Mouse (Mus musculus): ENCODE data around the gene March1.

March1 gene

DNA sequence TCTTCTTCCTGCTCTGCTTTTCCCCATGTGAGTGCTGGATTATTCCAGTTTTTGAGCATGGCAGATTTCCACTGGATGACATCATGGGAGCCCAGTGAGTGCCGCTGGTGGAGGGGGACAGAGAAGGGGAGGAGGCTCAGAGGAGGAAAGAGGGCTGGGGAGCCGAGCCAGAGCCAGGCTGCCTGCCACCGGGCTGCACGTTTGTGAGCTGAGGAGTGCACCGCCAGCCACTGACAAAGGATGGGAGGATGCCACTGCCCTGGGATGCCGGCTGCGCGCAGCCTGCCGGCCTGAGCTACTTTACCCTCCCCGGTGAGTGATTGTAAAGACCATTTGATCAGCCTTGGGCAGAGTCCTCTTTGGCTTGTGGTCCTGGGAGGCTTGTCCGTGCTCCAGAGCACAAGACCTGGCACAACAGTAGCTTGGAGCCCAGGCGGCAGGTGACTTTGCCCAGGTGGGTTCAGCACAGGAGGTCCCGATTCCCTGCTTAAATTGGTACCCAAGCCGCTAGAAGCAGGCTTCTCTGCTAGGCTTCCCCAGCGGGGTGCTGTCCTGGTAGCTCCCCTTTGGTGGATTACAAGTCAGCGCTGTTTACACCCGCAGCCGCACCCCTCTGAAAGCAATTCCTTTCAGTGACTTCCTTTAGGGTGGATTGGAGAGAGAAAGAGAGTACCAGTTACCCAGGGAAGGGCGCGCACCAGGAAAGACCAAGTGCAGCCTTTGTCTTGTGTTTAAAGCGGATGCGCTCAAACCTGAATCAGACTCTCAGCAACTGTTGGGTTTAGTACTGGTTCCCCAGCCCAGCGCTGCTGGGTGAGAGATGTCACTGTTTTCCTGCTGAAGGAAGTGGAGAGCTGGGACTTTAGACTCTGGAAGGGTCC lies at the start of gene March1:
March1 (plus strand) TSS at position 30 of the 881 bp plus-strand sequence.
- DNase-seq (ENCODE audit: low read depth, low spot score): peak; percentile 42

GRCm38 (mm10) chr8:65586909-65587308 lies 30.8 kb upstream of the March1 start:
- DNase-seq (ENCODE audit: low read depth, low spot score): no peak

DNA sequence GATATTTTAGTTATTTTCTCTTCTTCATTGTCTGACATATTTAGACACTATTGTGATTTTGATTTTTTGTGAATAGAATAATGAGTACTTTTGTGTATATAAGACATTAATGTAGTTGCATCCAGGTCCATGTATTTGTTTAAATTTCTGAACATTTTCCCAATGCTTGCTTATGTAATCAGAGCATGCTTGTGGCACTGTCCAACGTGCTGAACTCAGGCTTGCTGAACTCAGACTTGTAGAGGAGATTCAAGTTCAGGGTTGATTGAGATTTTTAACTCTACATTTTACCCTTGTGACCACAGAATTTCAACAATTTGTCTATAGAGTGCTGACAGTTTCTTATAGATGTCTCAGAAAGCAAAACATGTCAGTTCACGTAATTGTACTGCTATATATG lies 14.5 kb upstream of the March1 start:
- DNase-seq (ENCODE audit: low read depth, low spot score): no peak

GRCm38 (mm10) chr8:65609509-65609908 lies 8.2 kb upstream of the March1 start:
- DNase-seq (ENCODE audit: low read depth, low spot score): no peak

DNA sequence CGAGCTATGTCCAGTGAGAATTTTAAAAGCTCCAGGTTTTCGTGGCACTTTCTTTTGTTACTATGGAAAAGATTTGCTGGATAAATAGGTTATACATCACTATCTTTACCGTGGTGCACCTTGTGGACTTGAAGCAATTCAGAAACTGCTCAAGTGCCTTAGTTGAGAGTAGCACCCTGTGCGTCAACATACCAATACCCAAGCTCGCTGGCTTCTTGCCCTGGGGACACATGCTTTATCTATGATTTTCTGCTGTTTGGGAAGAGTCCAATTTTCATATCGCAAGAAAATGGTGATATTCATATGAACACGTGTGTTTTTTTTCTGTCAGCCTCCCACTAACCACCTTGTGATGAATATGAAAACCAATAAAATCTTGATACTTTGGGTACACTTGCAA lies 1.3 kb downstream of the March1 start:
- no peak for DNase-seq (ENCODE audit: low read depth, low spot score)

DNA sequence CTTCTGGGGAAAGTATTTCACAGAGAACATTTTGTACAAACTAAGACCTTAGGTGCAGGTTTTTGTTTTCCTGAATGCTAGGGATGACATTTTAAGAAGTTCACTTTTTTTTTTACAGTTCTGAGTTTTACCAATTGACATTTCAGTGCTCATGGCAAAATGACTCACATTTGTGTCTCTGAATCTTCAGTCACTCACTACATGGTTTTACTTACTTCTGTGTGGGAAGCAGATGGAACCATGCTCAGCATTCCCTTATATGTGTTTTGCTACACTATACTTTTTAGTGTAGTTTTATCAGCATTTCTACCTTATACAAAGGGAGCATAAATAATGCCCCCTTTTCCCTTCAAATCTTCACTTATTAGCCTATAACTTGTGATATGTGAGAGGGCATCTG lies 27.2 kb downstream of the March1 start:
- no peak for DNase-seq (ENCODE audit: low read depth, low spot score)

DNA sequence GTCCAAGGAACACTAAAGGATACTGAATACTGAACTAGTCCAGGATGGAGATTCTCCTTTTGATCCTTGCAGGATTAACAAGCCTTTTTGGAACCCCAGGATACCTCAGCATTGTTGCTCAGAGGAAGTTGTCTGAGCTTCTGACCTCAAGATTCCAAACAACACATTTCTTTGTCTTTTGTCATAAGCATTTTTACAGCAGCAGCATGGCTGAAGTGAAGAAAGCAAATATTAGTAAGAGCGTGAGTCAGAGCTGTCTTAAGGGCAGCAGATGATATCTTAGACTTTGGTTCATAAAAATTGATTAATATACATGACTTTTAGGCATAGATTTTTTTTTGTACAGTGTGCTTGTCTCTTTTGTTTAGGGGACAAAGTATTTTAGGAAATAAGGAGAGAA lies 27.8 kb downstream of the March1 start:
- no peak for DNase-seq (ENCODE audit: low read depth, low spot score)

GRCm38 (mm10) chr8:65645945-65646344 lies 28.2 kb downstream of the March1 start:
- no peak for DNase-seq (ENCODE audit: low read depth, low spot score)

- no peak for DNase-seq (ENCODE audit: low read depth, low spot score)
Measured at GRCm38 (mm10) chr8:65655924-65656323, 38.2 kb downstream of the March1 start.

DNA sequence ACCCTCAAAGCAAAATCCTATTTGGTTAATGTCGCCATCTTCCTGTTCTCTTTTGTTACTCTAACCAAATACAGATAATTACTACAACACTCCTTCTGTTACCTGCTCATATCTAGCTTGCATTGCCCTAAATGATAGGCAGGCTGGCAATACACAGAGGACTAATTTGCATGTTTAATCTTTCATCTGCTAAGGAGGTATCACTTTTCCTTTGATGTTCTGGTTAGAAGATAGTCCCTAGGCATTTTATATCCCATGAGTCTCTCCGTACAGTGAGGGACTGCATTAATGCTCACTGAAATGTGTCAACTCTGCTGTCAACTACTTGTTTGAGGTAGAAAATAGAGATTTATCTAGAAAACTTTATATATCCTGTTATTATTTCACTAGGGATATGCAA lies 44.2 kb downstream of the March1 start:
- no peak for DNase-seq (ENCODE audit: low read depth, low spot score)

GRCm38 (mm10) chr8:65665786-65666185 lies 48.1 kb downstream of the March1 start:
- no peak for DNase-seq (ENCODE audit: low read depth, low spot score)

DNA sequence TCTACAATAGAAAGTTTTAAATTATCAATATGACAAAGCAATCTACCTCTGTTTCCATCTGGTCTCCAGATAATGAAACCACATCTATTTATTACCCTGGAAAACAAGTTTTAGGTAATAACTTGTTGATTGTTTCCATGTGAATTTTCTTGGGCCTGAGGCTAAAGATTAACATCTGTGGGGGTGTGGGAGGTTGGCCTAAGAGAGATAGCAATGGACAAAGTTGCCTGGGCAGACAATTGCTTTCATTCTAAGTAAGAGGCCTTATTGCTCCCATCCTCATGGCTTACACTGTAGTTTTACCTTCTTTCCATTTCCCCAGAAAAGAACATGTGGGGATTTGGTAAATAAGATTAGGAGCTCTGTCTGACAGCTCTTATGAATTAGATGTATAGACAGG lies 125.4 kb downstream of the March1 start:
- DNase-seq (ENCODE audit: low read depth, low spot score): no peak

GRCm38 (mm10) chr8:65775815-65776214 lies 158.1 kb downstream of the March1 start:
- DNase-seq (ENCODE audit: low read depth, low spot score): no peak

DNA sequence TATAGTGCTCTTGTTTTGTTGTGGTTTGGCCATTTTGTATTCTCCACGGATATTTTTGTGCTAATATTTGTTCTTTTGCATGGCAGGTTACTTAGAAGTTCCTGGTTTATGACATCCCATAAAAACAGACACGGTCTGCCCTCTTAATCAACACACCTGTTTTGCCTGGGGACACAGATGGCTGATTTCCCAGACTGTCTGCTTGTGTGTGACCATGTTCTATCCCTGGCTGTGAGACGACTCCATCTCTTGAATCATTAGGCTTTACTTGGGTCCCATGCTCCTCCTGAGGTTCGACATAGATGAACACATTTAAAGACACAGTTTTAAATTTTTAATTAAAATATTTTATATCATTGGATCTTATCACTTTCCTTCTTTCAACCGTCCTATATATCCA lies 163.5 kb downstream of the March1 start:
- DNase-seq (ENCODE audit: low read depth, low spot score): no peak

DNA sequence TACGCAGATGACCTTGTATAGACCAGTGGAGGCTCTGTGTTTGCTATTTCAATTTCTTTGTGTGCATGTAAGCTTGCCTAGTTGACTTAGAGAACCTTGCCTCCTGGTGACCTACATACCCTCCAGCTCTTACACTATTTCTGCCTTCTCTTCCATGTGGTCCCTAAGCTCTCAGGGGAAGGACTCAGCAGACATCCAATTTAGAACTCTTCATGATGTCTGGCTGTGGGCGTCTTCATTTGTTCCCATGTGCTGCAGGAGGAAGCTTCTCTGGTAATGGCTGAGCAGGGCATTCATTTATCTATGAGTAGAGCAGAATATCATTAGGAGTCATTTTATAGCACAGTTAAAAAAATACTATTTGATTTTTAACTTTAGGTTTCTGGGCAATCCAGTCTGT lies 195.3 kb downstream of the March1 start:
- no peak for DNase-seq (ENCODE audit: low read depth, low spot score)

DNA sequence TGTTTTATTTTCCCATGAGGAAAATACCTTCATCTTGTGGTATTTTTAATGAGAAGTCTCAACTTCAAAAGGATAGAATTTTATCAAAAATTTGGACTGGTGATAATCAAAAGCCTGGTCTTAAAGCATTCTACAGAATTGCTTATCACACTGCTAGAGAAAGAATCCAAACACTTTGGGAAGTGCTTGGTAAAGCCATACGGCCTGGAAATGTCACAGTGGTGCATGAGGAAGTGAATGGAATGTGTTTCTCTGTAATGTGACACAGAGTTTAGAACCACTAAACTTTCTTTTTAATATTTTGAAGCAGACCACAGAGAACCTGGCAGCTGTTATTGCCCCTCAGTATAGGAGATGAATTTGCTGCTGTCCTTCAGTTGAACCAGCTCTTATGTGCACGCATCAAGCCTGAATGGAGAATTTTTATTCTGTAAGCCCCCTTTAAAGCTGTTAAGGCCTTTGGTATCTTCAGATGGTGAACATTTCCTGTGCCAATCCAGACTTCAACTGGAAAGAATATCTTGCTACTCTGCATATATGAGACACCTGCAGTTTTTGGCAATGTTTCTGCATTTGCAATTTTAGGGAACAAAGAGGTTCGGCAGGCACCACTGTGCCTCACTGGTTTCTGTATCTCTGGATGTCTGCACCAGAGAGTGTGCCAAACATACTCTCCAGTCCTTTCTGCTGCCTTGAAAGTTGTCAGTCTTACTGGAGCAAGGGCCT lies 304.8 kb downstream of the March1 start:
- DNase-seq (ENCODE audit: low read depth, low spot score): no peak

DNA sequence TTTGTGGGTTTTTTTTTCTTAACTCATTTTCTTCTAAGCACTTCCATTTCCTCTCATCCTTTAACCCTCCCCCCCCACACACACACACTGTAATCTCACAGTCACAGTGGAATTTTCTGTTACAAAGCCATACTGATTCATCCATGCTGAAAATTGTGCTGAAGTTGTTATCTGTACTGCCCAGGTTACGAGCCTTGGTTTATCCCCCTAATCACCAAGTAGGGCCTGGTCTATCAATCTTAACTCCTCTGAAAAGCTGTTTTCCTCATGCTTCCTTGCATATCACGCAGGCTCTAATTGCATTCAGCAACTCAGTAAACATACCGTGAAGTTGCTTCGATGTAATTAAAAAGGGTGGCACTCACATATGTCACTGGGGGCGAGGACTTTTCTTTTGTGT lies 339.2 kb downstream of the March1 start:
- no peak for DNase-seq (ENCODE audit: low read depth, low spot score)

DNA sequence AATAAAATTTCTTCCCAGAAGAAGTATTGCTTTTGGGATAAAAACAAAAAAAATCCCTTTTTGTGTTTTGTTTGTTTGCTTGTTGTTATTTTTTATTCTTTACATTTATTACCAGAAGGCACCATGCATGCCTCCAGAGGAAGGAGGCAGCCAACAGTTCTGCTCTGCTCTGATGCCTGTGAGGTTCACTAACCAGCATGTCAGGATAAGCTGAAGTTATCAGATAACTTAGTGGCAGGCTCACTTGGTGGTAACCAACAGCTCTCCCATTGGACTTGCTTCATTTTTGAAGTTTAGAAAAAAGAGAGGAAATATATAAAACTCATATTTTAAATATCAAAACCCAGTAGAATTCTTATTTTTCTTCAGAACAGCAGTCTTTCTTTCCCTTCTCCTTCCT lies 339.8 kb downstream of the March1 start:
- no peak for DNase-seq (ENCODE audit: low read depth, low spot score)

DNA sequence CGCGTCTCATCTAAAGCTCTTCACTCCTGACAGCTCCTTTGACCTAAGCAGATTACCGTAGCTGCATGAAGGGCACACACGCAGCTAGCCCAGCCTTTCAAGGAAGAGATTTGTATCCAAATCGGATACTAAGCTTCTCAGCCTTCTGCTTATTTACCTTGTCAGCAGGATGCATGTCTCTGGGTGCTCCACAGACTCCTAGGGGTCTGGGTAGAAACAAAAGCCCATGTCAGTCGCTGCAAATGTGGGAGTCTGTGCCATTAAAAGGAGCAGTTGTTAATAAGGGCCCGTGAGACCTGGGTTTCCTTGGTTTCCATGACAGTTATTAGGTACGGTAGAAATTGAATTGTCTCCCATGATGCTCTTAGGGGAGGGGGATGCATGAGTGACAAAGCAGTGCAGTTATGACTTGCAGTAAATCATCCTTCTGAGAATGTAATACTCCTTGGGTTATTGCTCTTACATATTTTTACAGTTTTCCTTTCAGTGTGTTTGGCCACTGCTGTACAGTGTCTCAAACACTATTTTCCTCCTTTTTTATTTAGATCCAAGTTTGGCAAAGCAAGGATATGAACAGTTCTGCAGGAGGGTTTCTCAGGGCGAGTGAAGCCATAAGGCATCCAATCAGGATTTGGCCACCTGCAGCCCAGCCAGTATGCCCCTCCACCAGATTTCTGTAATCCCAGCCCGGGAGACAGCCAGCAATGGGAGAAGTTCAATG lies 349.0 kb downstream of the March1 start:
- no peak for DNase-seq (ENCODE audit: low read depth, low spot score)

- DNase-seq (ENCODE audit: low read depth, low spot score): no peak
Measured at GRCm38 (mm10) chr8:65967223-65967778, 349.6 kb downstream of the March1 start.

- no peak for DNase-seq (ENCODE audit: low read depth, low spot score)
Measured at GRCm38 (mm10) chr8:65976905-65977304, 359.2 kb downstream of the March1 start.

GRCm38 (mm10) chr8:65982039-65982438 lies 364.3 kb downstream of the March1 start:
- no peak for DNase-seq (ENCODE audit: low read depth, low spot score)
